Mouse (Mus musculus): ENCODE results near the gene Vwce.

Gene Vwce

GRCm38 (mm10) chr19:10689470-10690166 is 55.6 kb downstream of the Vwce start:
- CTCF ChIA-PET, result no interaction called here

- CTCF ChIA-PET, result no interaction called here
Measured at GRCm38 (mm10) chr19:10690336-10690735, 56.3 kb downstream of the Vwce start.

- CTCF ChIA-PET, result interaction anchor here (0.6 kb wide), 1 partner anchor 107 kb away, joined by 7 read pairs; no protein-coding TSS in a partner anchor
Measured at GRCm38 (mm10) chr19:10691121-10691520, 57.1 kb downstream of the Vwce start.

- CTCF ChIA-PET, result interaction anchor here (0.6 kb wide), 1 partner anchor 108 kb away, joined by 7 read pairs; no protein-coding TSS in a partner anchor
Measured at GRCm38 (mm10) chr19:10691660-10692059, 57.6 kb downstream of the Vwce start.

GRCm38 (mm10) chr19:10692361-10692760 is 58.3 kb downstream of the Vwce start:
- CTCF ChIA-PET, result no interaction called here

- CTCF ChIA-PET, result no interaction called here
Measured at GRCm38 (mm10) chr19:10693926-10694682, 60.1 kb downstream of the Vwce start.

GRCm38 (mm10) chr19:10695801-10696200 is 61.8 kb downstream of the Vwce start:
- CTCF ChIA-PET, result interaction anchor here (0.7 kb wide), 1 partner anchor 28 kb away, joined by 4 read pairs; no protein-coding TSS in a partner anchor

GRCm38 (mm10) chr19:10698131-10698991 is 64.3 kb downstream of the Vwce start:
- CTCF ChIA-PET, result no interaction called here

GRCm38 (mm10) chr19:10699851-10700250 is 65.8 kb downstream of the Vwce start:
- CTCF ChIA-PET, result no interaction called here

GRCm38 (mm10) chr19:10701013-10701726 is 67.2 kb downstream of the Vwce start:
- CTCF ChIA-PET, result no interaction called here

GRCm38 (mm10) chr19:10702125-10702524 is 68.1 kb downstream of the Vwce start:
- CTCF ChIA-PET, result no interaction called here

- CTCF ChIA-PET, result interaction anchor here (0.6 kb wide), 1 partner anchor 132 kb away, joined by 3 read pairs; no protein-coding TSS in a partner anchor
Measured at GRCm38 (mm10) chr19:10703470-10703869, 69.5 kb downstream of the Vwce start.

- CTCF ChIA-PET, result no interaction called here
Measured at GRCm38 (mm10) chr19:10707087-10707875, 73.3 kb downstream of the Vwce start.

GRCm38 (mm10) chr19:10707881-10708280 is 73.9 kb downstream of the Vwce start:
- CTCF ChIA-PET, result no interaction called here

GRCm38 (mm10) chr19:10708900-10709299 is 74.9 kb downstream of the Vwce start:
- CTCF ChIA-PET, result interaction anchor here (1.4 kb wide), 2 partner anchors 15 to 31 kb away, joined by 4 to 9 read pairs; partner anchors contain the start of gene Pga5

- CTCF ChIA-PET, result interaction anchor here (0.6 to 1.4 kb wide), 5 partner anchors 11 to 253 kb away, joined by 3 to 9 read pairs (median 4); partner anchors contain the start of gene Pga5
Measured at GRCm38 (mm10) chr19:10709360-10710087, 75.5 kb downstream of the Vwce start.

GRCm38 (mm10) chr19:10710088-10710511 is 76.1 kb downstream of the Vwce start:
- CTCF ChIA-PET, result interaction anchor here (1.1 to 1.4 kb wide), 3 partner anchors 10 to 253 kb away, joined by 3 to 4 read pairs (median 4); no protein-coding TSS in a partner anchor

- CTCF ChIA-PET, result interaction anchor here (1.3 kb wide), 1 partner anchor 10 kb away, joined by 4 read pairs; no protein-coding TSS in a partner anchor
Measured at GRCm38 (mm10) chr19:10710751-10711150, 76.7 kb downstream of the Vwce start.

GRCm38 (mm10) chr19:10712194-10712593 is 78.2 kb downstream of the Vwce start:
- CTCF ChIA-PET, result no interaction called here

Measured in spleen, embryonic (tissue).